Mouse (Mus musculus) hindbrain, embryonic 11.5 days (tissue): Measurements from ENCODE around the gene Hspa1b. TPM values are rescaled to one million over a fixed set of nuclear protein-coding genes. Genes with fewer than 3 reads are reported as not detected.
"Not testable (repeated sequence)": the region's sequence is repeated elsewhere in the genome, so short reads cannot be mapped to it uniquely, and the experiment has no call there.

ENCODE experiments used
- ATAC-seq: fragments of 200-750 bp; cut with Nextera tagmentation; 2 replicates; pipeline ENCODE4 v1.8.0; 2017; ENCODE audit warnings: mild to moderate bottlenecking, moderate TSS enrichment, moderate library complexity; ENCODE audit not compliant: low FRiP score
- DNase-seq: peaks from one replicate; pipeline ENCODE4 v3.0.0-alpha.2; 2015; ENCODE audit warnings: low spot score
- H3K27ac ChIP-seq: fragments of 300-500 bp; sonication (generic); 2 replicates; pipeline ENCODE4 v1.5.1; 2014; ENCODE audit warnings: mild to moderate bottlenecking, low read depth, low read length
- H3K27me3 ChIP-seq: fragments of 300-500 bp; sonication (generic); 2 replicates; pipeline ENCODE4 v1.6.1; 2014; ENCODE audit warnings: mild to moderate bottlenecking, low read length, moderate library complexity, mixed read lengths; ENCODE audit not compliant: control insufficient read depth, insufficient read depth
- H3K36me3 ChIP-seq: fragments of 300-500 bp; sonication (generic); 2 replicates; pipeline ENCODE4 v1.6.1; 2014; ENCODE audit warnings: mild to moderate bottlenecking, low read length, moderate library complexity, mixed read lengths; ENCODE audit not compliant: control insufficient read depth, insufficient read depth
- H3K4me1 ChIP-seq: fragments of 300-500 bp; sonication (generic); replicated peaks from 2 replicates; pipeline ENCODE4 v1.6.1; 2014; ENCODE audit warnings: low read length, mixed read lengths; ENCODE audit not compliant: control insufficient read depth, insufficient read depth
- H3K4me2 ChIP-seq: fragments of 300-500 bp; sonication (generic); replicated peaks from 2 replicates; pipeline ENCODE4 v1.6.1; 2014; ENCODE audit warnings: mild to moderate bottlenecking, low read depth, low read length
- H3K4me3 ChIP-seq: fragments of 300-500 bp; sonication (generic); 2 replicates; pipeline ENCODE4 v1.5.1; 2014; ENCODE audit warnings: low read depth, low read length
- H3K9ac ChIP-seq: fragments of 300-500 bp; sonication (generic); 2 replicates; pipeline ENCODE4 v1.6.1; 2014; ENCODE audit warnings: low read depth, low read length
- H3K9me3 ChIP-seq: fragments of 300-500 bp; sonication (generic); 2 replicates; pipeline ENCODE4 v1.6.1; 2016; ENCODE audit warnings: low read length; ENCODE audit not compliant: control insufficient read depth
- WGBS: fragments of 180-500 bp; shearing (Covaris S2); extraction: QIAGEN DNeasy Blood & Tissue Kit; methylation state at CpG from one replicate; pipeline ENCODE4 v1.1.7; 2014; 5-methylcytosine and 5-hydroxymethylcytosine counted together
- polyA plus RNA-seq: library from polyadenylated mRNA; unstranded; fragments of >200 nt; fragmentation: Nextera tagmentation; extraction: Ambion mirVana; gene quantifications from 2 replicates; pipeline ENCODE4 v1.2.1, GENCODE M21; 2014

Hspa1b gene
- polyA plus RNA-seq, 1 experiment from 2014 or later: 0.15 TPM

- WGBS: 97% methylated on average over 4 of the region's 4 CpGs
- not testable (repeated sequence) for H3K9me3 ChIP-seq, DNase-seq, ATAC-seq, H3K27me3 ChIP-seq, H3K27ac ChIP-seq, H3K36me3 ChIP-seq, H3K4me3 ChIP-seq, H3K9ac ChIP-seq, H3K4me2 ChIP-seq, H3K4me1 ChIP-seq
These were observed 36.2 kb upstream of the Hspa1b start for GRCm38 (mm10) chr17:34995192-34995591.

- H3K36me3 ChIP-seq: 0 out of 2 replicates have a peak, but pooled peaks cover 2% of the 10 kb centered on the region
- H3K9me3 ChIP-seq: no peaks in the 10 kb centered on the region
- no peak overlapping the region for H3K27ac ChIP-seq
- no peak overlapping the region for H3K9ac ChIP-seq
- H3K27me3 ChIP-seq: no peaks in the 10 kb centered on the region
- H3K4me1 ChIP-seq: no peaks in the 10 kb centered on the region
- no peak overlapping the region for H3K4me3 ChIP-seq
- ATAC-seq: no peak
- no peak overlapping the region for H3K4me2 ChIP-seq
- no peak for DNase-seq
These were observed 35.7 kb upstream of the Hspa1b start for GRCm38 (mm10) chr17:34994751-34995150.

GRCm38 (mm10) chr17:34984218-34984617, 25.2 kb upstream of the Hspa1b start:
- WGBS: 83% methylated on average over 2 of the region's 2 CpGs

GRCm38 (mm10) chr17:34982328-34982727, 23.3 kb upstream of the Hspa1b start:
- under 1% methylated on average over 15 of the region's 15 CpGs for WGBS
- peaks cover 4% of the 10 kb centered on the region for H3K4me1 ChIP-seq
- ATAC-seq (peak; percentile 36), DNase-seq (no peak)
- peak overlapping the region; percentile 96; the same call in 1 of the 2 replicates for H3K27ac ChIP-seq
- no peaks in the 10 kb centered on the region for H3K27me3 ChIP-seq
- H3K4me3 ChIP-seq: peak overlapping the region; percentile 60
- H3K9me3 ChIP-seq: no peaks in the 10 kb centered on the region
- H3K4me2 ChIP-seq: peak overlapping the region; percentile 88
- H3K36me3 ChIP-seq: peaks cover 4% of the 10 kb centered on the region
- H3K9ac ChIP-seq: peak overlapping the region; percentile 94

More at GRCm38 (mm10) chr17:34984218-34984617, 25.2 kb upstream of the Hspa1b start:
- Histone ChIP-seq H3K4me3 (no peak overlapping the region), H3K27ac (no peak overlapping the region), H3K9ac (no peak overlapping the region), H3K27me3 (no peaks in the 10 kb centered on the region), H3K4me2 (no peak overlapping the region), H3K4me1 (peaks cover 4% of the 10 kb centered on the region), H3K9me3 (no peaks in the 10 kb centered on the region), H3K36me3 (peaks cover 4% of the 10 kb centered on the region)
- DNase-seq (peak; percentile 20), ATAC-seq (no peak)

- Histone ChIP-seq H3K9ac (peak within 1 kb of the TSS; percentile 94), H3K36me3 (peaks cover 4% of the 10 kb centered on the region), H3K27ac (peak within 1 kb of the TSS; percentile 96), H3K4me2 (peak within 1 kb of the TSS; percentile 88), H3K4me1 (peaks cover 4% of the 10 kb centered on the region), H3K9me3 (no peaks in the 10 kb centered on the region), H3K27me3 (no peaks in the 10 kb centered on the region), H3K4me3 (peak within 1 kb of the TSS; percentile 60)
- under 1% methylated on average over 58 of the region's 58 CpGs for WGBS
- DNase-seq (peak; percentile 93), ATAC-seq (peak; percentile 91)
These were observed 22.7 kb upstream of the Hspa1b start, which contains the start of gene Lsm2 for GRCm38 (mm10) chr17:34981690-34982180. Gene Lsm2 (plus strand): TSS chr17:34981862.

GRCm38 (mm10) chr17:34980655-34981054, 21.6 kb upstream of the Hspa1b start:
- peak; percentile 37 for DNase-seq
- Histone ChIP-seq H3K4me2 (peak overlapping the region; percentile 88), H3K4me3 (peak overlapping the region; percentile 60), H3K27me3 (no peaks in the 10 kb centered on the region), H3K9me3 (no peaks in the 10 kb centered on the region), H3K4me1 (peaks cover 4% of the 10 kb centered on the region), H3K36me3 (peaks cover under 1% of the 10 kb centered on the region; the same call in 1 of the 2 replicates), H3K9ac (peak overlapping the region; percentile 54; the same call in 1 of the 2 replicates), H3K27ac (peak overlapping the region; percentile 61)
- no peak for ATAC-seq
- WGBS: 16% methylated on average over 2 of the region's 2 CpGs

GRCm38 (mm10) chr17:34979631-34980030, 20.6 kb upstream of the Hspa1b start:
- no peak for ATAC-seq
- Histone ChIP-seq H3K4me3 (no peak overlapping the region), H3K9ac (no peak overlapping the region), H3K27ac (no peak overlapping the region), H3K4me1 (peaks cover 4% of the 10 kb centered on the region), H3K9me3 (no peaks in the 10 kb centered on the region), H3K4me2 (no peak overlapping the region), H3K36me3 (no peaks in the 10 kb centered on the region), H3K27me3 (no peaks in the 10 kb centered on the region)
- 95% methylated on average over 4 of the region's 4 CpGs for WGBS
- DNase-seq: no peak

- no peak overlapping the region for H3K9ac ChIP-seq
- H3K9me3 ChIP-seq: no peaks in the 10 kb centered on the region
- no peak for ATAC-seq
- DNase-seq: no peak
- peaks cover 4% of the 10 kb centered on the region for H3K4me1 ChIP-seq
- 88% methylated on average over 27 of the region's 27 CpGs for WGBS
- no peak overlapping the region for H3K4me2 ChIP-seq
- H3K36me3 ChIP-seq: no peaks in the 10 kb centered on the region
- no peak overlapping the region for H3K4me3 ChIP-seq
- H3K27ac ChIP-seq: no peak overlapping the region
- H3K27me3 ChIP-seq: no peaks in the 10 kb centered on the region
These were observed 19.2 kb upstream of the Hspa1b start for GRCm38 (mm10) chr17:34978239-34978638.

- Histone ChIP-seq H3K4me2 (no peak overlapping the region), H3K4me3 (no peak overlapping the region), H3K9me3 (no peaks in the 10 kb centered on the region), H3K36me3 (no peaks in the 10 kb centered on the region), H3K27me3 (no peaks in the 10 kb centered on the region), H3K4me1 (peaks cover 2% of the 10 kb centered on the region; the same call in 1 of the 2 replicates), H3K27ac (no peak overlapping the region), H3K9ac (no peak overlapping the region)
- ATAC-seq (no peak), DNase-seq (no peak)
- WGBS: 96% methylated on average over 20 of the region's 20 CpGs
These were observed 18.0 kb upstream of the Hspa1b start for GRCm38 (mm10) chr17:34977000-34977399.
